11 mouse cellular contexts compared by ENCODE assay signal in the genomic region with DNA sequence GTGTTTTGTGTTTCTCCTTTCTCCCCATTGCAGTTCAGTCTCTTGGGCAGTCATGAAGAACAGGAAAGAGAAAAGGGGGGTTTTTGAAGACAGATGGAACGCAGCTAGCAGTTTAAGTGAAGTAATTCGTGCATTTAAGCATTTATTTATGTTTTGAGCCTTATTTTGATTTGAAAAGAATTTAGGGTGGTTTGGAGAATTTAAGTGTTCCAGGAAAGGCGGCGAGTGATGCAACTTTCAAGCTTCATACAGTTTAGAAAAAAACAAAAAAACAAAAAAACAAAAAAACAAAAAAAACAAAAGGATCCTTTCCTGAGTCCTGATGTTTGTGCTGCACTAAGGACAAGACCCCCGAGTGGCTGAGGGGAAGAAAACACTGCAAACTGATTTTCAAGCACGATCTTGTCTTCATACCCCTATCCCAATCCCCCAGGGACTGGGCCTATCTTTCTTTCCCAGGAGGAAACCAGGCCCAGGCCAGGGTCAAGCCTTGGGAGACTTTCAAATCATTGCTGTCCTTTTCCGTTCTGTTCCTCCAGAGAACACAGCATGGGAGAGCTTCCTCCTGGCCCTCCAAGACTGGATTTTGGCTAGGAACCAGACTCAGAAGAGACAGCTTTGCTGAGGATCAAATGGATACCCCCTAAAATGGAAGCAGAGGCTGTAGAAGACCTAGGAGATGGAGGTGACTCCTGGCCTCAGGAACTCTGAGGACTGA. TPM values are rescaled to one million over a fixed set of nuclear protein-coding genes. Genes with fewer than 3 reads are reported as not detected.
DNase-seq lines count a peak whose midpoint lies in the region; ATAC-seq and TF ChIP-seq lines count a peak whose summit lies in the region.
"Had no signal": no experiment of that assay in that cellular context is flagged by ENCODE, and none has a peak within 500 bp of the region (broad histone marks: within the 10 kb centered on the region; RNA-seq: fewer than 3 reads in every experiment).

No protein-coding gene starts in this region.

- 0 out of 2 replicates have a peak overlapping the region, but pooled peaks have one; percentile 9 for H3K27ac ChIP-seq in hindbrain, embryonic 15.5 days (replicated peaks)
- H3K27ac ChIP-seq in hindbrain, postnatal 0 days = no peak overlapping the region
- H3K27ac ChIP-seq in MEL (ENCODE audit: control insufficient read depth, low read depth, low read length) = peak overlapping the region; percentile 60
- H3K27ac ChIP-seq in heart, embryonic 16.5 days (ENCODE audit: low read length) = peak overlapping the region; percentile 78
- H3K27ac ChIP-seq in midbrain, embryonic 11.5 days (ENCODE audit: low read depth, low read length) = no peak overlapping the region
- H3K27ac ChIP-seq: midbrain, embryonic 13.5 days had no signal

- WGBS in hindbrain, embryonic 15.5 days = 78% methylated on average over 7 of the region's 7 CpGs
- WGBS in hindbrain, postnatal 0 days = 74% methylated on average over 7 of the region's 7 CpGs
- WGBS in heart, embryonic 16.5 days = 64% methylated on average over 7 of the region's 7 CpGs
- 84% methylated on average over 7 of the region's 7 CpGs for WGBS in midbrain, embryonic 11.5 days

- no peaks in the 10 kb centered on the region; the same call in 1 of the 2 replicates for H3K79me2 ChIP-seq in MEL (ENCODE audit: control insufficient read depth, insufficient read depth, low read length, poor library complexity)

- no peak overlapping the region for H3K4me3 ChIP-seq in hindbrain, embryonic 15.5 days
- H3K4me3 ChIP-seq in hindbrain, postnatal 0 days (ENCODE audit: low read length) = no peak overlapping the region
- peak overlapping the region in 1 of 2 experiments; percentile 57; a peak in 2 of 4 replicates for H3K4me3 ChIP-seq in MEL (ENCODE audit: control insufficient read depth in 1 of 2, insufficient read depth in 1 of 2, low read depth in 2 of 2, low read length in 2 of 2)
- no peak overlapping the region for H3K4me3 ChIP-seq in heart, embryonic 16.5 days (ENCODE audit: low read length)
- H3K4me3 ChIP-seq in midbrain, embryonic 11.5 days (ENCODE audit: low read depth, low read length) = no peak overlapping the region
- H3K4me3 ChIP-seq: midbrain, embryonic 13.5 days had no signal

- no peak for TF ChIP-seq POLR2A in MEL (IDR thresholded peaks at IDR 0.05; ENCODE audit: control insufficient read depth in 1 of 2, insufficient read depth in 1 of 2, low read depth in 1 of 2, low read length in 2 of 2, poor library complexity in 1 of 2)

- TF ChIP-seq CTCF in hindbrain, postnatal 0 days (IDR thresholded peaks at IDR 0.05; ENCODE audit: low read depth) = no peak
- no peak for TF ChIP-seq CTCF in MEL (IDR thresholded peaks at IDR 0.05 in 2 of 3, conservative IDR thresholded peaks at IDR 0.05 in 1 of 3; ENCODE audit: control insufficient read depth in 1 of 3, insufficient read depth in 1 of 3, low read depth in 2 of 3, low read length in 3 of 3, poor library complexity in 1 of 3, severe bottlenecking in 1 of 3)

- TF ChIP-seq RAD21 in MEL (IDR thresholded peaks at IDR 0.05; ENCODE audit: low read depth, low read length) = no peak

- no peak overlapping the region for H3K4me2 ChIP-seq in hindbrain, embryonic 15.5 days
- no peak overlapping the region for H3K4me2 ChIP-seq in hindbrain, postnatal 0 days (ENCODE audit: low read depth, low read length)
- no peak overlapping the region for H3K4me2 ChIP-seq in heart, embryonic 16.5 days (ENCODE audit: low read depth, low read length)
- no peak overlapping the region for H3K4me2 ChIP-seq in midbrain, embryonic 11.5 days
- H3K4me2 ChIP-seq: midbrain, embryonic 13.5 days had no signal

- H3K36me3 ChIP-seq in hindbrain, embryonic 15.5 days = no peaks in the 10 kb centered on the region
- H3K36me3 ChIP-seq in hindbrain, postnatal 0 days (ENCODE audit: insufficient read depth, low read length) = no peaks in the 10 kb centered on the region
- H3K36me3 ChIP-seq in MEL (ENCODE audit: control insufficient read depth in 1 of 2, insufficient read depth in 2 of 2, low read length in 2 of 2) = peaks cover 0 to 12% of the 10 kb centered on the region in 2 experiments; a peak in 2 of 4 replicates
- no peaks in the 10 kb centered on the region for H3K36me3 ChIP-seq in heart, embryonic 16.5 days (ENCODE audit: control insufficient read depth, insufficient read depth)
- no peaks in the 10 kb centered on the region for H3K36me3 ChIP-seq in midbrain, embryonic 11.5 days (ENCODE audit: control insufficient read depth, insufficient read depth, low read length)
- H3K36me3 ChIP-seq: midbrain, embryonic 13.5 days had no signal

- H3K4me1 ChIP-seq in hindbrain, embryonic 15.5 days (replicated peaks) = peaks cover 12% of the 10 kb centered on the region
- H3K4me1 ChIP-seq in hindbrain, postnatal 0 days (ENCODE audit: insufficient read depth, low read length) = no peaks in the 10 kb centered on the region; the same call in none of the 2 replicates
- peaks cover 8 to 23% of the 10 kb centered on the region in 2 experiments for H3K4me1 ChIP-seq in MEL (ENCODE audit: control insufficient read depth in 1 of 2, insufficient read depth in 2 of 2, low read length in 2 of 2)
- peaks cover 23% of the 10 kb centered on the region for H3K4me1 ChIP-seq in heart, embryonic 16.5 days (ENCODE audit: control insufficient read depth, insufficient read depth, low read length)
- H3K4me1 ChIP-seq in midbrain, embryonic 11.5 days (ENCODE audit: control insufficient read depth, insufficient read depth, low read length) = no peaks in the 10 kb centered on the region

- TF ChIP-seq EP300 in MEL (IDR thresholded peaks at IDR 0.05; ENCODE audit: low read depth in 1 of 2, low read length in 2 of 2) = no peak

- no peaks in the 10 kb centered on the region for H3K27me3 ChIP-seq in hindbrain, embryonic 15.5 days
- no peaks in the 10 kb centered on the region for H3K27me3 ChIP-seq in hindbrain, postnatal 0 days (ENCODE audit: insufficient read depth, low read length)
- H3K27me3 ChIP-seq in MEL (ENCODE audit: control insufficient read depth in 1 of 2, insufficient read depth in 2 of 2, low read length in 2 of 2) = no peaks in the 10 kb centered on the region
- no peaks in the 10 kb centered on the region for H3K27me3 ChIP-seq in heart, embryonic 16.5 days (ENCODE audit: control insufficient read depth, insufficient read depth, low read length)
- no peaks in the 10 kb centered on the region for H3K27me3 ChIP-seq in midbrain, embryonic 11.5 days (ENCODE audit: control insufficient read depth, insufficient read depth, low read length)
- H3K27me3 ChIP-seq: midbrain, embryonic 13.5 days had no signal

- H3K9me3 ChIP-seq in hindbrain, embryonic 15.5 days = no peaks in the 10 kb centered on the region
- no peaks in the 10 kb centered on the region for H3K9me3 ChIP-seq in hindbrain, postnatal 0 days (ENCODE audit: low read length)
- no peaks in the 10 kb centered on the region for H3K9me3 ChIP-seq in MEL (replicated peaks; ENCODE audit: insufficient read depth, low read length)
- peaks cover 6% of the 10 kb centered on the region; the same call in 1 of the 2 replicates for H3K9me3 ChIP-seq in heart, embryonic 16.5 days (replicated peaks; ENCODE audit: control insufficient read depth, low read length)
- H3K9me3 ChIP-seq in midbrain, embryonic 11.5 days (ENCODE audit: control insufficient read depth, low read length) = no peaks in the 10 kb centered on the region

- no peak overlapping the region for H3K9ac ChIP-seq in hindbrain, embryonic 15.5 days
- H3K9ac ChIP-seq in hindbrain, postnatal 0 days (replicated peaks; ENCODE audit: low read length) = no peak overlapping the region
- peak overlapping the region; percentile 43 for H3K9ac ChIP-seq in MEL (ENCODE audit: control insufficient read depth, low read depth, low read length, poor library complexity, severe bottlenecking)
- H3K9ac ChIP-seq in heart, embryonic 16.5 days (ENCODE audit: low read length) = no peak overlapping the region
- H3K9ac ChIP-seq in midbrain, embryonic 11.5 days (ENCODE audit: low read length) = no peak overlapping the region
- H3K9ac ChIP-seq: midbrain, embryonic 13.5 days had no signal

- no peak for ATAC-seq in hindbrain, embryonic 15.5 days (ENCODE audit: low FRiP score, low read depth)
- no peak for ATAC-seq in hindbrain, postnatal 0 days
- ATAC-seq in heart, embryonic 16.5 days (replicated peaks; ENCODE audit: extremely low read depth, insufficient read depth, low FRiP score) = no peak
- ATAC-seq in midbrain, embryonic 11.5 days (ENCODE audit: low FRiP score) = no peak
- ATAC-seq: midbrain, embryonic 13.5 days had no signal

- no peak for DNase-seq in hindbrain, postnatal 0 days (ENCODE audit: low spot score)
- DNase-seq in MEL (ENCODE audit: low read depth, low spot score) (no peak), liver (peak; percentile 5)
- DNase-seq in layer of hippocampus, adult 11-12 months (ENCODE audit: low spot score) = no peak
- DNase-seq in midbrain, embryonic 11.5 days (ENCODE audit: low spot score, missing footprints) = no peak
- DNase-seq in cerebellum, adult 9-10 months = no peak
- DNase-seq: cerebellum, adult 2 months had no signal

RNA-seq across cellular contexts. Expression of gene Cfap45, which starts 5.9 kb away (rescaled TPM):
- 2.8 and 4.6 TPM in 2 replicates for polyA plus RNA-seq in hindbrain, embryonic 15.5 days (2015; fragmentation: Nextera tagmentation; extraction: Ambion mirVana)
- total RNA-seq in hindbrain, postnatal 0 days (2014; rRNA removed) = 1.0 and 1.2 TPM in 2 replicates
- polyA plus RNA-seq in hindbrain, postnatal 0 days (2015; fragmentation: Nextera tagmentation; extraction: Ambion mirVana) = 3.7 and 4.5 TPM in 2 replicates
- 0.29 TPM in 1 of 2 replicates, not detected in the other for total RNA-seq in MEL (2012; rRNA removed)
- polyA plus RNA-seq in MEL (2012; ENCODE audit: insufficient read depth in 1 of 2, insufficient read length in 2 of 2, low read depth in 1 of 2, low replicate concordance in 2 of 2, missing spikeins in 1 of 2) = under 1 TPM in 1 of 2 experiments, not detected in 1; 0.40 TPM
- 3.0 and 3.2 TPM in 2 replicates for polyA plus RNA-seq in heart, embryonic 16.5 days (2015; fragmentation: Nextera tagmentation; extraction: Ambion mirVana)
- polyA plus RNA-seq in midbrain, embryonic 11.5 days (2014; fragmentation: Nextera tagmentation; extraction: Ambion mirVana) = 1.0 and 1.1 TPM in 2 replicates

RNA-seq across cellular contexts. Expression of gene Tagln2, which starts 14.9 kb away (rescaled TPM):
- 77.7 and 83.7 TPM in 2 replicates for polyA plus RNA-seq in hindbrain, embryonic 15.5 days (2015; fragmentation: Nextera tagmentation; extraction: Ambion mirVana)
- 45.1 and 70.2 TPM in 2 replicates for total RNA-seq in hindbrain, postnatal 0 days (2014; rRNA removed)
- polyA plus RNA-seq in hindbrain, postnatal 0 days (2015; fragmentation: Nextera tagmentation; extraction: Ambion mirVana) = 59.2 and 61.6 TPM in 2 replicates
- 100 and 150 TPM in 2 replicates for total RNA-seq in MEL (2012; rRNA removed)
- polyA plus RNA-seq in MEL (2012; ENCODE audit: insufficient read depth in 1 of 2, insufficient read length in 2 of 2, low read depth in 1 of 2, low replicate concordance in 2 of 2, missing spikeins in 1 of 2) = 100 to 1,000 TPM; 332 to 581 TPM
- polyA plus RNA-seq in heart, embryonic 16.5 days (2015; fragmentation: Nextera tagmentation; extraction: Ambion mirVana) = 323 and 328 TPM in 2 replicates
- polyA plus RNA-seq in midbrain, embryonic 11.5 days (2014; fragmentation: Nextera tagmentation; extraction: Ambion mirVana) = 36.3 and 39.1 TPM in 2 replicates

RNA-seq across cellular contexts. Expression of gene Igsf9, which starts 33.1 kb away (rescaled TPM):
- polyA plus RNA-seq in hindbrain, embryonic 15.5 days (2015; fragmentation: Nextera tagmentation; extraction: Ambion mirVana) = 45.7 and 49.3 TPM in 2 replicates
- total RNA-seq in hindbrain, postnatal 0 days (2014; rRNA removed) = 17.9 and 33.0 TPM in 2 replicates
- polyA plus RNA-seq in hindbrain, postnatal 0 days (2015; fragmentation: Nextera tagmentation; extraction: Ambion mirVana) = 10.5 and 13.5 TPM in 2 replicates
- 0.12 and 0.13 TPM in 2 replicates for total RNA-seq in MEL (2012; rRNA removed)
- under 1 TPM in 1 of 2 experiments, not detected in 1; 0.38 TPM for polyA plus RNA-seq in MEL (2012; ENCODE audit: insufficient read depth in 1 of 2, insufficient read length in 2 of 2, low read depth in 1 of 2, low replicate concordance in 2 of 2, missing spikeins in 1 of 2)
- 3.3 and 4.8 TPM in 2 replicates for polyA plus RNA-seq in heart, embryonic 16.5 days (2015; fragmentation: Nextera tagmentation; extraction: Ambion mirVana)
- 48.8 and 49.7 TPM in 2 replicates for polyA plus RNA-seq in midbrain, embryonic 11.5 days (2014; fragmentation: Nextera tagmentation; extraction: Ambion mirVana)

RNA-seq across cellular contexts. Expression of gene Slamf9, which starts 39.6 kb away (rescaled TPM):
- polyA plus RNA-seq in hindbrain, embryonic 15.5 days (2015; fragmentation: Nextera tagmentation; extraction: Ambion mirVana) = 0.12 and 0.18 TPM in 2 replicates
- total RNA-seq in hindbrain, postnatal 0 days (2014; rRNA removed) = not detected in 2 replicates
- 0.39 and 0.49 TPM in 2 replicates for polyA plus RNA-seq in hindbrain, postnatal 0 days (2015; fragmentation: Nextera tagmentation; extraction: Ambion mirVana)
- total RNA-seq in MEL (2012; rRNA removed) = 0.23 TPM in 1 of 2 replicates, not detected in the other
- polyA plus RNA-seq in MEL (2012; ENCODE audit: insufficient read depth in 1 of 2, insufficient read length in 2 of 2, low read depth in 1 of 2, low replicate concordance in 2 of 2, missing spikeins in 1 of 2) = under 1 TPM in 1 of 2 experiments, not detected in 1; 0.38 TPM
- polyA plus RNA-seq in heart, embryonic 16.5 days (2015; fragmentation: Nextera tagmentation; extraction: Ambion mirVana) = 0.77 and 0.95 TPM in 2 replicates
- polyA plus RNA-seq in midbrain, embryonic 11.5 days (2014; fragmentation: Nextera tagmentation; extraction: Ambion mirVana) = 0.12 and 0.23 TPM in 2 replicates
- total RNA-seq: hematopoietic stem cell, adult 5-6 weeks had no signal

RNA-seq across cellular contexts. Expression of gene Vsig8, which starts 41.0 kb away (rescaled TPM):
- 0.71 and 1.1 TPM in 2 replicates for polyA plus RNA-seq in hindbrain, embryonic 15.5 days (2015; fragmentation: Nextera tagmentation; extraction: Ambion mirVana)
- 1.9 and 2.9 TPM in 2 replicates for total RNA-seq in hindbrain, postnatal 0 days (2014; rRNA removed)
- polyA plus RNA-seq in hindbrain, postnatal 0 days (2015; fragmentation: Nextera tagmentation; extraction: Ambion mirVana) = 1.9 and 2.0 TPM in 2 replicates
- not detected in 2 replicates for total RNA-seq in MEL (2012; rRNA removed)
- polyA plus RNA-seq in MEL (2012; ENCODE audit: insufficient read depth in 1 of 2, insufficient read length in 2 of 2, low read depth in 1 of 2, low replicate concordance in 2 of 2, missing spikeins in 1 of 2) = not detected
- 0.32 and 0.55 TPM in 2 replicates for polyA plus RNA-seq in heart, embryonic 16.5 days (2015; fragmentation: Nextera tagmentation; extraction: Ambion mirVana)
- 0.08 and 0.11 TPM in 2 replicates for polyA plus RNA-seq in midbrain, embryonic 11.5 days (2014; fragmentation: Nextera tagmentation; extraction: Ambion mirVana)
- total RNA-seq: hematopoietic stem cell, adult 5-6 weeks had no signal

Comparison
In these comparisons a context has a peak if more than half of its experiments do, and no peak if none do; other contexts are left out.
1. H3K27ac ChIP-seq: peak in hindbrain, embryonic 15.5 days (single experiment), MEL (single experiment) and heart, embryonic 16.5 days (single experiment); none in hindbrain, postnatal 0 days (single experiment) and midbrain, embryonic 11.5 days (single experiment).